Mouse (Mus musculus) left cerebral cortex, postnatal 14 days (tissue): ENCODE measurements around the gene Nudt4. TPM values are rescaled to one million over a fixed set of nuclear protein-coding genes. Genes with fewer than 3 reads are reported as not detected.

ENCODE experiments used
- DNase-seq, 2 experiments: peaks; one replicate each; pipeline ENCODE4 v3.0.0; 2021 to 2022; ENCODE audit warnings: low spot score in 2 of 2, mixed read lengths in 1 of 2
- intact Hi-C: fragments of 180-260 bp; cut with DNase I; formaldehyde crosslinking; loops from one replicate; pipeline ENCODE4 v1.15.1; 2025
- microRNA-seq, 2 experiments: library from miRNA; unstranded; fragments of <30 nt; microRNA quantifications; one replicate each; pipeline ENCODE4 v1.2.0; 2022
- total RNA-seq, 2 experiments: library from RNA; stranded (reverse); gene quantifications; 2 replicates each; pipeline ENCODE4 v1.2.3; 2021

The Nudt4 gene
- total RNA-seq, 2 experiments from 2014 or later: 185 to 192 TPM

DNA sequence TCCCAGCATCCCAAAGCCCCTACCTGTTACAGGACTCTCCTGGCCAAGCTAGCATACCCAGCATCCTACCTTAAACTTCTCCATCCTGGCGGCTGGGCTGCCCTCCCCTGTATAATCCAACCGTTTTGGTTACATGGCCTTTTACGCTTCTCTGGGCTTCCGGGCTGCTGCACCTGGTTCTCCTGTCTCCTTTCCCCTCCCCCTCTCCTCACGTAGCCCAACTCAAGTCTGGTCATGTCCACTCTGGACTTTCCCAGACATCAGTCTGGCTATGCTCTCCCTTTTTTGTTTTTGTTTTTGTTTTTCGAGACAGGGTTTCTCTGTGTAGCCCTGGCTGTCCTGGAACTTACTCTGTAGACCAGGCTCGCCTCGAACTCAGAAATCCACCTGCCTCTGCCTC lies 51.3 kb downstream of the Nudt4 start:
- intact Hi-C loops: no loop called here

DNA sequence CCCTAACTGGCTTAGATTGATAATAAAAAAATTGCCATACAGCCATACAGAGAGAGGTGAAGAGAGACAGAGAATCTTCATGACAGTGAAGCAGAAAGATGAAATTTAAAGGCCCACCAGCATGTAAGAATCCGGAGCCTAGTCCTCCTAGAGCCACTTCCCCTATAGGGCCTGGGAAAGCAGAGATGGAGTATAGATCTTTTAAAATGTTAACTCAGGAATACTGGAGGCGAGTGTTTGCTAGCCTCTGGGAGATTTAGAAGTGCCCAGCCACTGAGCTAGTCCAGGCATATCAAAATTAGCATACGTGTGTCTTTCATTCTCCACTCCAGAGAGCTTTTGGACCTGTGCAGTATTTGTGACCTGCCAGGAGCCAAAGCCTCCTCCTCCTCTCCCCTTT lies 54.7 kb downstream of the Nudt4 start:
- intact Hi-C loops: no loop called here
- no peak for DNase-seq

More for the DNA sequence above, 51.3 kb downstream of the Nudt4 start:
- DNase-seq: no peak

DNA sequence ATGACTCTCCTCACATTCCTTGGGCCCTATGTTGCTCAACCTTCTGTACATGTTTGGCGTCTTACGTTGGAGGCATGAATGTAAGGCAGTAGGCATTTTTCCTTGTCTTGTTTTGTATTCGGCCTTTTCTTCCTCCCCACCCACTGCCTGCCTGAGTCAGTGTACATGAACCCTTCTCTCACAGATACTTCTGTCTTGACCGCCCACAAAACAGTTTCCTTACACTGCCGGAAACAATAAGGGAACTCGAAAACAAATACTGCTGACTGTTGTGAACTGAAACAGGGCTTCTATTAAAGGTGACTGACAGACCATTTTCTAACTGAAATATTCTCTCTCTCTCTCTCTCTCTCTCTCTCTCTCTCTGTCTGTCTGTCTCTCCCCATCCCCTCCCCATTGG lies 55.2 kb downstream of the Nudt4 start:
- intact Hi-C loops: no loop called here
- no peak for DNase-seq

DNA sequence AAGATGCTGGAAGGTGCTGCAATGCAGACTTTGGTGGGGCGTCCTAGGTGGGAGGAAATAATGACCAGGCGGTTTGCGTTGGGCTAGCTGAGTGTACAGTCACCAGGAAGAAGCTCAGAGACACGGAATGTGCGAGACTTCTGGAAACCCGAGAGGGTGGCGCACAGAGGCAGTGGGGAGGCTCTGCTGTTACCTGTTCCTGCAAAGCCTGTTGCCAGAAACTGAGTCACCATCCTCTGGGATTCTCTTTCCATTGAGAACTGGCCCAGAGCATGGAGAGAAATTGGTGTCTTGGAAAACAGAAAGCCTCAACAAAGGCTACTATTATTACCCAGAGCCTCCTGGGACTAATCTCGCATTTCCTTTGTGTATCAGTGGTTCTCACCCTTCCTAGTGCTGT lies 55.8 kb downstream of the Nudt4 start:
- no peak for DNase-seq
- intact Hi-C loops: no loop called here

DNA sequence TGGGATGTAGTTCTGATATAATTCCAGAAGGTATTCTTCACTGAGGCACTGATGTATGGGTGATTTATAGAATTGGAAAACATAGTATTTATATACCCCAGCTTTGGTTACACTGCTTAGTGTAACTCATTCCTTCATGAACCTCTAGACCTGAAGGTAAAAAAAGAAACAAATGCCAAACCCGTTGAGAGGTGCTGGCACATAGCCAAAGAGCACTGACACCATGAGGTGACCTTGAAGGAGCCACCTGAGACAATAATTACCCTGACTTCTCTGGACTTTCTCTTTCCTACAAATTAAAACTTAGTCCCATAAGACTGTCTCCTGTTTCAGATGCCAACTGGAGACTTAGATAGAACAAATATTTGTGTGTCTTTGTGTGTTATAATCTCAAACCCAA lies 59.6 kb downstream of the Nudt4 start:
- DNase-seq: no peak
- intact Hi-C loops: no loop called here

DNA sequence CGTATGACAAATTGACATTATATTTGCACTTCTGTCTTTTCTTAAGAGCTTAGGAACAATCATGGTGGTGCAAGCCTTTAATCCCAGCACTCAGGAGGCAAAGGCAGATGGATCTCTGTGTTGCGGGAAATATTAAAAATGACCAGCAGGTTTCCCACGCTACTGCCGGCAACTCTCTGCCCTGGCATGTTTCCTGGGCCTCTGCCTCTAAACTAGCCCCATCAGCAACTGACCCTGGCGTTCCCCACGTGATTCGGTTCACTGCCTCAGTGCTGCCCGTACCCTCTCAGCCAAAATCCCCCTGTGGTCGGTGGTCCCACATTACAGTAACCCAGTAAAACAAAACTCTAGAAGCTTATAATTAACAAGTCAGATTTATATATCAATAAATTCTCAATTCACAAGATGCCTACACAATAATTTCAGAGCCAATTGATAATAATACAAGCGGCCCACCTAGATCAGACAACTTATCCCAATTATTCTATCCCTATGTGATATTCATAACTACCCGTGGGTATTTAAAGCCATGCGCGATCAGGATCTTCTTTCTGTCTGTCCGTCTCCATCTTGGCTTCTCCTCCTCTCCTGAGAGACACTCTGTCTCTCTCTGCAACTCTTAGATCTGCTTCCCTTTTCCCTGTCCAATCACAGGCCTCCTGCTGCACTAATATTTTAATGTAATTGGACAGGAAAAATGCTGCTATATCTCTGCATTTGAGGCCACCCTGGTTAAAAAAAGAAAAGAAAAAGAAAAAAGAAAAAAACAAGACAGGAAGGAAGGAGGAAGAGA lies 60.3 kb downstream of the Nudt4 start:
- no peak for DNase-seq
- intact Hi-C loops: no loop called here

DNA sequence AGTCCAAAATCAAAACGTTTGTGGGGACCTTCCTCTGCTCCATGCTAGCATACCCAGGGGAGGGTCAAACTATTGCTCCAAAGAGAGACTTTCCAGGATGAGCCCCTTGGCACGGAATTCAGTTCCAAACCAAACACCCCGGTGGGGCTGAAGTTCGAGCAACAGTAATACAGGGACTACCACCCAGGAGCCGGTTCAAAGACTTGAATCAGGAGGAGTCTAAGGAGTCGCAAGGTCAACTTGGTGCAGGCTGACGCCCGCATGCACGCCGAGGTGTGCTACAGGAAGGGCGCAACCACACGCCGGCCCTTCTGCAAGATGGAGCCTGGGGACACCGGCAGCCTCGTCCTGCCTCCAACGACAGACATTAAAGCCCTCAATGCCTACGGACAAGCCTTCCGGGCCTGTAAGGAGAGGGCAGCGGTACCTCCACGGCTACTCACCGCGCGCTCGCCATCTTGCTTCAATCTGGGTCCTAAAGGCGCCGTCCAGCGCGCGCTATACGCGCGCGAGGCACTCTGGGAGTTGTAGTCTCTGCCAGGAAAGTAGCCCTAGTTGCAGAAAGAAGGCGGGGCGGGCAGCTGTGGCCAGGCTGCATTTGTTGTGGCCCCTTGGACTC lies 62.4 kb downstream of the Nudt4 start, which contains the start of gene Mrpl42:
TSS of gene Mrpl42 (minus strand) at position 478 of the 619 bp plus-strand sequence.
- peak; percentile 82 to 88 for DNase-seq
- intact Hi-C loops: no loop called here

DNA sequence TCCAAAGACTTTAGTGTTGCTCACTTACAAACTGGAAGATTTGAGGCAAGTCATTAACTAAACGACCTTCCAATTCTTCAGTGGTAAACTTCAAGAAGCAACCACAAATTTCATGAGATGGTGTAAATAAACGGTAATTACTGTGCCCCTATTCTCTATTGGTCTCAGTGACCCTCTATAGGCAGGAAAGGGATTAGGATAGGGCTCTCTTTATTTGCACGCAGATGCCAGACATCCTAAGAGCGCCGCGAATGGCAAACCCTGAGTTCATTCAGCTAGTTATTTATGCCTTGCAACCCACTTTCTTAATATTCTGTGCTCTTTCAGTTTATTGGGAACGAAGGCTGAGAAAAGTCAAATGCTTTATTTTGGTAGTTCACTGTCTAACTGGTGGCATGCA lies 62.9 kb downstream of the Nudt4 start:
- DNase-seq: no peak
- intact Hi-C loops: no loop called here

Small RNAs within 50 kb of the gene (microRNA-seq; reads per million reads assigned to microRNA genes)
- gene Mir3058: 6.3 to 9.1 reads per million in 2 experiments

Other genes with a start within 250 kb of the Nudt4 start
- gene Cradd, start 240.0 kb downstream of the Nudt4 start, total RNA-seq: 1 to 10 TPM; 5.2 to 6.9 TPM
- gene Socs2, start 147.0 kb downstream of the Nudt4 start, total RNA-seq: 10 to 100 TPM; 35.9 to 40.2 TPM
- 10 to 100 TPM; 81.7 to 84.0 TPM for gene Mrpl42, start 62.2 kb downstream of the Nudt4 start, total RNA-seq
- 100 to 1,000 TPM; 202 to 212 TPM for gene Ube2n, start 49.0 kb downstream of the Nudt4 start, total RNA-seq
- gene Anapc15-ps, start 109.3 kb upstream of the Nudt4 start, total RNA-seq: not detected